Mouse (Mus musculus) limb, embryonic 15.5 days (tissue): ENCODE data around the gene Ptpn23. TPM values are rescaled to one million over a fixed set of nuclear protein-coding genes. Genes with fewer than 3 reads are reported as not detected.
A peak's percentile ranks its signal among the peaks of the same experiment; 100 is the strongest.

Source experiments
- ATAC-seq: fragments of 200-750 bp; cut with Nextera tagmentation; 2 replicates; pipeline ENCODE4 v1.8.0; 2017; ENCODE audit warnings: low read depth, moderate TSS enrichment; ENCODE audit not compliant: insufficient number of reproducible peaks, low FRiP score, low TSS enrichment
- H3K27ac ChIP-seq: fragments of 300-500 bp; sonication (generic); 2 replicates; pipeline ENCODE4 v1.5.1; 2015; ENCODE audit warnings: moderate library complexity, mild to moderate bottlenecking, inconsistent platforms
- H3K27me3 ChIP-seq: fragments of 300-500 bp; sonication (generic); 2 replicates; pipeline ENCODE4 v1.6.1; 2015; ENCODE audit warnings: inconsistent platforms
- H3K36me3 ChIP-seq: fragments of 300-500 bp; sonication (generic); 2 replicates; pipeline ENCODE4 v1.6.1; 2015; ENCODE audit warnings: inconsistent platforms
- H3K4me1 ChIP-seq: fragments of 300-500 bp; sonication (generic); 2 replicates; pipeline ENCODE4 v1.6.1; 2015; ENCODE audit warnings: inconsistent platforms
- H3K4me2 ChIP-seq: fragments of 300-500 bp; sonication (generic); 2 replicates; pipeline ENCODE4 v1.6.1; 2015; ENCODE audit warnings: mild to moderate bottlenecking, inconsistent platforms
- H3K4me3 ChIP-seq: fragments of 300-500 bp; sonication (generic); 2 replicates; pipeline ENCODE4 v1.5.1; 2015; ENCODE audit warnings: mild to moderate bottlenecking, inconsistent platforms
- H3K9ac ChIP-seq: fragments of 300-500 bp; sonication (generic); 2 replicates; pipeline ENCODE4 v1.6.1; 2015; ENCODE audit warnings: inconsistent platforms
- H3K9me3 ChIP-seq: fragments of 300-500 bp; sonication (generic); 2 replicates; pipeline ENCODE4 v1.6.1; 2016; ENCODE audit warnings: inconsistent platforms
- WGBS: fragments of 180-500 bp; shearing (Covaris S2); methylation state at CpG from one replicate; pipeline ENCODE4 v1.1.7; 2015; 5-methylcytosine and 5-hydroxymethylcytosine counted together
- polyA plus RNA-seq: library from polyadenylated mRNA; unstranded; fragments of >200 nt; fragmentation: Nextera tagmentation; extraction: Ambion mirVana; gene quantifications from 2 replicates; pipeline ENCODE4 v1.2.1, GENCODE M21; 2015

Ptpn23 gene
- polyA plus RNA-seq: 16.5 and 17.1 TPM in 2 replicates

DNA sequence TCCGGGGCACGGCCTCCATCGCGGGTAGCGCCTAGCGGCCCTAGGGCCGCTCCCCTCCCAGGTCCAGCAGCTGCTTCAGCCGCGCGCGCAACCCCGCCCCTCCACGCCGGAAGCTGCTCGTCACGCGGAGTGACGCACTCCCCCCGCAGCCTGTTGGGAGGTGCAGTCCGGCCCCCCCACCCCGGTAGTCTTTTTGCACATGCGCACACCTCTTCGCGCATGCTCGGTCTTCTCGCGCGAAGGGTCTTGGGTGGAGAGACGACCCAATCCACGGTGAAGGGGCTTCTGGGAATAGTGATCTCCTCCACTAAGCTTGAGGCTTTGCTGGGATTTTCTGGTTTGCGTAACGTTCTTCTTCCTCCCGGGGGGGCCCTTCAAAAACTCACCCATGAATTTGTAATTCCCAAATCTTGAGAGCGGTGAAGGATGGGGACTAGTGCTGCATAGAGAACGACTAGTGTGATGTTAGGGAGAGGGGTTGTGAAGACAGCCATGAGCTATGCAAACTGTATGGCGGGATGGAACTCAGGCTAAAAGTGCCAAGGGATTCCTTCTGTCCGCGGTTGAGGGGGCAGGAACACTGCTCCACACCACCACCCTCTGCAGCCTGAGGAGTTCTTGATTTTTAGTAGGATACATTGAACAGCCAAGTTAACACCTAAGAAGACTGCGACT, at the start of gene Ptpn23:
Gene Ptpn23 (minus strand): TSS at position 115 of the 675 bp plus-strand sequence.
- Histone ChIP-seq H3K4me1 (peaks cover 12% of the 10 kb centered on the region), H3K36me3 (0 out of 2 replicates have a peak, but pooled peaks cover 8% of the 10 kb centered on the region), H3K9ac (peak within 1 kb of the TSS; percentile 87), H3K27ac (peak within 1 kb of the TSS; percentile 87), H3K4me2 (peak within 1 kb of the TSS; percentile 81), H3K9me3 (no peaks in the 10 kb centered on the region), H3K4me3 (peak within 1 kb of the TSS; percentile 96), H3K27me3 (no peaks in the 10 kb centered on the region)
- ATAC-seq: peak; percentile 96
- under 1% methylated on average over 39 of the region's 39 CpGs for WGBS

- no peak overlapping the region for H3K4me3 ChIP-seq
- peaks cover 4% of the 10 kb centered on the region for H3K4me1 ChIP-seq
- ATAC-seq: no peak
- no peak overlapping the region for H3K4me2 ChIP-seq
- H3K27ac ChIP-seq: no peak overlapping the region
- H3K9ac ChIP-seq: no peak overlapping the region
- H3K9me3 ChIP-seq: no peaks in the 10 kb centered on the region
- WGBS: 75% methylated on average over 3 of the region's 3 CpGs
- H3K36me3 ChIP-seq: peaks cover 29% of the 10 kb centered on the region
- H3K27me3 ChIP-seq: no peaks in the 10 kb centered on the region
These were observed 44.5 kb upstream of the Ptpn23 start for GRCm38 (mm10) chr9:110452523-110452922.

GRCm38 (mm10) chr9:110448857-110449617, 41.0 kb upstream of the Ptpn23 start:
- no peaks in the 10 kb centered on the region for H3K27me3 ChIP-seq
- no peak overlapping the region for H3K9ac ChIP-seq
- H3K4me2 ChIP-seq: no peak overlapping the region
- ATAC-seq: peak; percentile 86
- WGBS: 22% methylated on average over 11 of the region's 11 CpGs
- H3K9me3 ChIP-seq: no peaks in the 10 kb centered on the region
- H3K36me3 ChIP-seq: peaks cover 27% of the 10 kb centered on the region
- no peak overlapping the region for H3K4me3 ChIP-seq
- no peak overlapping the region for H3K27ac ChIP-seq
- H3K4me1 ChIP-seq: peaks cover 4% of the 10 kb centered on the region

- H3K27ac ChIP-seq: no peak overlapping the region
- no peak overlapping the region for H3K9ac ChIP-seq
- H3K4me1 ChIP-seq: peaks cover 4% of the 10 kb centered on the region
- no peak overlapping the region for H3K4me3 ChIP-seq
- H3K27me3 ChIP-seq: no peaks in the 10 kb centered on the region
- ATAC-seq: no peak
- H3K36me3 ChIP-seq: peaks cover 27% of the 10 kb centered on the region
- H3K9me3 ChIP-seq: no peaks in the 10 kb centered on the region
- no peak overlapping the region for H3K4me2 ChIP-seq
- 84% methylated on average over 15 of the region's 15 CpGs for WGBS
These were observed 40.3 kb upstream of the Ptpn23 start for GRCm38 (mm10) chr9:110448356-110448755.

DNA sequence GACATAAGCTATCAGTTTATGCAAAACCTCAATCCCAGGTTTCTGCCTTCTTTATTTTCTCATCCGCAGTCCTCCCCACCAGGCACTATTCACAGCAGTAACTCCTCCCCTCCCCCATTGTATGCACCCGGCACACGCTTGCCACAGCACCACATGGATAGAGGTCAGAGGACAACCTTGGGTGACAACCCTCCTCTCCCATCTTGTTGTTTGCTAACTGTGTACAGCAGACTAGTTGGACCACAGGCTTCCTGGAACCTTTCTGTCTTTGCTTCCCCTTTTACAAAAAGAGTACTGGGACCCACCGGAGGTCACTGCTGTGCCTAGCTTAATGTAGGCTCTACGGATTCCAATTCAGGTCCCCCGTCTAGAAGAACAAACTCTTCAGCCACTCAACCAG, 32.5 kb upstream of the Ptpn23 start:
- H3K27me3 ChIP-seq: no peaks in the 10 kb centered on the region
- 89% methylated on average over 6 of the region's 6 CpGs for WGBS
- H3K9me3 ChIP-seq: no peaks in the 10 kb centered on the region
- no peaks in the 10 kb centered on the region for H3K4me1 ChIP-seq
- H3K9ac ChIP-seq: no peak overlapping the region
- peaks cover 40% of the 10 kb centered on the region for H3K36me3 ChIP-seq
- H3K4me3 ChIP-seq: no peak overlapping the region
- ATAC-seq: no peak
- no peak overlapping the region for H3K4me2 ChIP-seq
- H3K27ac ChIP-seq: no peak overlapping the region

- no peak for ATAC-seq
These were observed 32.0 kb upstream of the Ptpn23 start for GRCm38 (mm10) chr9:110440049-110440448.

GRCm38 (mm10) chr9:110436041-110436440, 28.0 kb upstream of the Ptpn23 start:
- 93% methylated on average over 11 of the region's 11 CpGs for WGBS
- Histone ChIP-seq H3K27me3 (no peaks in the 10 kb centered on the region), H3K36me3 (peaks cover 62% of the 10 kb centered on the region), H3K4me1 (no peaks in the 10 kb centered on the region), H3K9ac (no peak overlapping the region), H3K27ac (no peak overlapping the region), H3K4me2 (no peak overlapping the region), H3K9me3 (no peaks in the 10 kb centered on the region), H3K4me3 (no peak overlapping the region)
- ATAC-seq: no peak

More at GRCm38 (mm10) chr9:110440049-110440448, 32.0 kb upstream of the Ptpn23 start:
- Histone ChIP-seq H3K4me2 (no peak overlapping the region), H3K36me3 (peaks cover 45% of the 10 kb centered on the region), H3K27me3 (no peaks in the 10 kb centered on the region), H3K4me3 (no peak overlapping the region), H3K4me1 (no peaks in the 10 kb centered on the region), H3K9me3 (no peaks in the 10 kb centered on the region), H3K9ac (no peak overlapping the region), H3K27ac (no peak overlapping the region)
- WGBS: 47% methylated on average over 5 of the region's 5 CpGs

- Histone ChIP-seq H3K4me3 (no peak overlapping the region), H3K9me3 (no peaks in the 10 kb centered on the region), H3K27ac (no peak overlapping the region), H3K27me3 (no peaks in the 10 kb centered on the region), H3K4me2 (no peak overlapping the region), H3K9ac (no peak overlapping the region), H3K4me1 (no peaks in the 10 kb centered on the region), H3K36me3 (peaks cover 81% of the 10 kb centered on the region)
- WGBS: 89% methylated on average over 2 of the region's 2 CpGs
- no peak for ATAC-seq
These were observed 25.0 kb upstream of the Ptpn23 start for GRCm38 (mm10) chr9:110433045-110433444.

GRCm38 (mm10) chr9:110431241-110431640, 23.2 kb upstream of the Ptpn23 start:
- H3K4me3 ChIP-seq: no peak overlapping the region
- 91% methylated on average over 8 of the region's 8 CpGs for WGBS
- H3K27ac ChIP-seq: no peak overlapping the region
- no peaks in the 10 kb centered on the region for H3K9me3 ChIP-seq
- no peak for ATAC-seq
- no peak overlapping the region for H3K9ac ChIP-seq
- H3K4me2 ChIP-seq: no peak overlapping the region
- no peaks in the 10 kb centered on the region for H3K27me3 ChIP-seq
- no peaks in the 10 kb centered on the region for H3K4me1 ChIP-seq
- peaks cover 80% of the 10 kb centered on the region for H3K36me3 ChIP-seq

GRCm38 (mm10) chr9:110419511-110420112, 11.6 kb upstream of the Ptpn23 start, which contains the start of gene Ngp:
Gene Ngp (plus strand): TSS chr9:110419747.
- Histone ChIP-seq H3K4me1 (no peaks in the 10 kb centered on the region), H3K27me3 (no peaks in the 10 kb centered on the region), H3K9ac (no peak within 1 kb of the TSS), H3K4me2 (no peak within 1 kb of the TSS), H3K36me3 (no peaks in the 10 kb centered on the region), H3K4me3 (no peak within 1 kb of the TSS), H3K27ac (no peak within 1 kb of the TSS), H3K9me3 (no peaks in the 10 kb centered on the region)
- 85% methylated on average over 12 of the region's 12 CpGs for WGBS
- no peak for ATAC-seq

DNA sequence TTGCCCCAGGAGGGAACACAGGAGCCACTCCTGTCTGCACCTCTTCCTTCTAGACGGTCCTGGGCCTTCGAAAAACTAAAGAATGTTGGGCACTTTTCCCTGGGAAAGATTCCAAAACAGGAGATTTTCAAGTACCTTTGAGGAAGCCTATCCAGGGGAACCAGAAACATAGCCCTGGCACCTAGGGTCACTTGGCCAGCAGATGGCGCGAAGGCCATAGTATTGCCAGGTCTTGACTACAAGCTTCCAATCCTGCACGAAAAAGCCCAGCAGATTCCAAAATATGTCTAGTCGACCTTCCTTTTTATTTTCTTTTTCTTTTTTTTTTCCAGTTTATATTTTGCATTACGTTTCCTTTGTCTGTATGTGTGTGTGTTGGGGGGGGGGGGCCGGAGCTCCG, 5.8 kb upstream of the Ptpn23 start:
- ATAC-seq: no peak

DNA sequence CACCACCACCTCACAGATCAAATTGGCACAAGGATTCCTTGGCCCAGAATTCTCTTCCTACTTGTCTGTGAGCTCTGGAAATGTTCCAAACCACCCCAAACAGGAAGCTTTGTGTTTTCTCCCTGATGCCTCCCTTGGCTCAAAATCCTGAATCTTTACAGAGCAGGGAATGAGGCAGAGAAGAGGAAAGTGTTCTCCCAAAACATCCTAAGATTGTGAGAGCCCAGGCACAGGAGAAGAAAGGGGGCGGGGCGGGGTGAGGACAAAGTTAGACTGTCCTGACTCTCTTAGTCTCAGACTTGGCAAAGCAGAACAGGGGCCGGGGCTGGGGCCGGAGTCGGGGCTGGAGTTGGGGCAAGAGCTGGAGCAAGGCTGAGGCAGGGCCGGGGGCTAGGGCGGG, 4.9 kb upstream of the Ptpn23 start:
- 75% methylated on average over 7 of the region's 7 CpGs for WGBS
- H3K4me3 ChIP-seq: no peak overlapping the region
- no peak overlapping the region for H3K27ac ChIP-seq
- no peaks in the 10 kb centered on the region for H3K36me3 ChIP-seq
- no peak overlapping the region for H3K4me2 ChIP-seq
- peaks cover 4% of the 10 kb centered on the region; the same call in 1 of the 2 replicates for H3K4me1 ChIP-seq
- H3K9ac ChIP-seq: no peak overlapping the region
- no peak for ATAC-seq
- H3K9me3 ChIP-seq: no peaks in the 10 kb centered on the region
- H3K27me3 ChIP-seq: no peaks in the 10 kb centered on the region

More for the DNA sequence above, 5.8 kb upstream of the Ptpn23 start:
- H3K4me3 ChIP-seq: no peak overlapping the region
- no peak overlapping the region for H3K27ac ChIP-seq
- peaks cover 2% of the 10 kb centered on the region; the same call in 1 of the 2 replicates for H3K4me1 ChIP-seq
- WGBS: 47% methylated on average over 9 of the region's 9 CpGs
- no peak overlapping the region for H3K9ac ChIP-seq
- no peaks in the 10 kb centered on the region for H3K36me3 ChIP-seq
- no peaks in the 10 kb centered on the region for H3K27me3 ChIP-seq
- no peaks in the 10 kb centered on the region for H3K9me3 ChIP-seq
- no peak overlapping the region for H3K4me2 ChIP-seq
